Mouse (Mus musculus) liver, postnatal 0 days (tissue): Measurements from ENCODE around the gene Hs3st2.

ENCODE experiments used
- CTCF ChIP-seq: sonication (generic); IDR thresholded peaks from 2 replicates; pipeline ENCODE4 v1.5.1; 2016; ENCODE audit warnings: antibody characterized with exemption, low read depth
- EP300 ChIP-seq: IDR thresholded peaks from 2 replicates; pipeline ENCODE4 v1.6.1; 2016; ENCODE audit warnings: antibody characterized with exemption, low read depth, mild to moderate bottlenecking

DNA sequence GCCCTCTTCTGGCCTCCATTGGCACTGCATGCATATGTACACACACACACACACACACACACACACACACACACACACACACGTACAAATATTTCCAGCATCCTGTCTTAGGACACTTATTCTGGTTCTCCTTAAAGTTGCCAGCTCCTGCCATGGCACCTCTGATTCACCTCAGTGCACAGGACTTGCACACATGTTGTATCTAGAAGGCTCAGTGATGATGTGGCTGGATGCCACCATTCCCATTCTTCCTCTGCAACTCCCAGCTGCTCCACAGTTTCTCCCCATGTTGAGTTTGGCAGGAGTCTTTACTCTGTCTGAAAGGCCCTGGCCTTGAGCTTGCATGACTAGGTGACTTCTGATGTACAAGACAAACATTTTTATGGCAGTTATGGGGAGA lies 65.1 kb downstream of the Hs3st2 start:
- TF ChIP-seq EP300 (no peak), CTCF (no peak)
